Mouse (Mus musculus) E14TG2a.4 (cell line): ENCODE results near the gene Mboat2.

Experiments
- CTCF ChIP-seq: conservative IDR thresholded peaks from 2 replicates; pipeline ENCODE4 v1.5.1; 2014; ENCODE audit warnings: low read length
- NANOG ChIP-seq: IDR thresholded peaks from 2 replicates; pipeline ENCODE4 v1.6.1; 2014; ENCODE audit warnings: borderline replicate concordance, low read length, mixed read lengths

- TF ChIP-seq CTCF (no peak), NANOG (no peak)
Measured at GRCm38 (mm10) chr12:24898226-24898625, 67.5 kb downstream of the Mboat2 start.
